Mouse (Mus musculus): ENCODE results near the gene Mical1.

- TF ChIP-seq CTCF (IDR thresholded peaks at IDR 0.05; ENCODE audit: control insufficient read depth, insufficient read depth, insufficient replicate concordance, low read depth, low read length) (no peak), POLR2A (IDR thresholded peaks at IDR 0.05; ENCODE audit: control insufficient read depth, low read depth, low read length) (no peak)
These were observed at the start of gene Mical1 for GRCm38 (mm10) chr10:41476171-41477017.

Data from testis, adult 2 months (tissue).